1 mouse cellular context compared by ENCODE assay signal in the genomic region with DNA sequence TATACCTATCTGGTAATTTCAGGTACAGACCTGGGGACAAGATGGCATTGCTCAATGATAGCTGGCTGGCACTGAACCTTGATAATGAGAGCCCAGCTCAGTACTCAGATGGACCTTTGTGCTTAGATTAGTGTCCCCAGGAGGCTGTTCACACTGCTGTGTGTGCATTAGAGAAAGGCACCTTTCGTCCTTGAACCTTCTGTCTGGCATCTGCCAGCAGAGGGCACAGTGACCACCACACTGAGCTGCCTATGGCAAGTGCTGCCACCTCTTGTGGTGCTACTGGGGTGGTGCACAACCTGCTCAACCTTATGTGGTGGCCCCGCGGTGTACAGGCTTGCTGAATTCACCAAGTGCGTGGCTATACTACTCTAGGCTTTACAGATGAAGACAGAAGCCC.
A peak's percentile ranks its signal among the peaks of the same experiment; 100 is the strongest.
TF ChIP-seq lines count a peak whose summit lies in the region.

No protein-coding gene starts in this region.

TF ChIP-seq in CH12.LX, 34 proteins besides CTCF, POLR2A, EP300 and RAD21:
- no peak for TF ChIP-seq MAX (IDR thresholded peaks at IDR 0.05; ENCODE audit: low read length)
- 0 out of 2 replicates have a peak, but pooled peaks have one; percentile 6 for TF ChIP-seq NELFE (IDR thresholded peaks at IDR 0.05; ENCODE audit: low read depth, low read length)
- no peak for TF ChIP-seq ZC3H11A (IDR thresholded peaks at IDR 0.05; ENCODE audit: low read depth, low read length)
- peak; percentile 70 for TF ChIP-seq SMC3 (IDR thresholded peaks at IDR 0.05; ENCODE audit: low read depth, low read length)
TF ChIP-seq in CH12.LX: peak in this region for 2.
